Comparison of ENCODE assay signal across 13 mouse cellular contexts in the genomic region with DNA sequence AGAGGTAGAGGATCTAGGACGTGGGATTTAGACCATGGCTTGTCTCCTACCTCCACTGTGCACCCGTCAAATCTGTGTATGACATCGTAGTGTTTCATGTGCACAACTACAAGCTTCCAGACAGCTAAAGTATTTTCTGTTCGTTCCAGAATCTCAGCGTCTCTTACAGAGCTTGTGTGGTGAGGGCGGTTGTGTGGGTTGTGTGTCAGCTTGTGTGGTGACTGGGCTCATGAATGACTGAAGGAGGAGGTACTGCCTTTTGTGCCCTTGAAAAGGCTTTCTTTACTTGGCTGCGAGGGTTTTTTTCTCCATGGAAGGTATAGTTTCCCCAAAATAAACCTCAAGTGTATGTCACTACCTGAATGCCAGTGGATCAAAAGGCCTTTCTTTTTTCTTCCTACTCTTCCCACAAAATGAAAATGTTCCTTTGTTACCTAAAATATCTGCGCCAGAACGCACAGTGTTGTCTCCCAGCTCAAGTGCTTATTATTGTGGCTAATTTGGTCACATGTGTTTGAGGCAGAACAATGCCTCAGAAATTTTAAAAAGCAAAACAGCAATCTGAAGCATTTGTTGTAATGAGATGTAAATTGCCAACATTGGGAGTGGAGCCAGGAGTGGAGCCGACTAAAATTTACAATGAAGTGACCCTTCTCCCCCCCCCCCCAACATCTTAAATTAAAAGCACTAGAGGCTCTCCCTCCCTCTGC. TPM values are rescaled to one million over a fixed set of nuclear protein-coding genes. Genes with fewer than 3 reads are reported as not detected.
DNase-seq lines count a peak whose midpoint lies in the region; ATAC-seq and TF ChIP-seq lines count a peak whose summit lies in the region.
"Had no signal": no experiment of that assay in that cellular context is flagged by ENCODE, and none has a peak within 500 bp of the region (broad histone marks: within the 10 kb centered on the region; RNA-seq: fewer than 3 reads in every experiment).

No protein-coding gene starts in this region.

- peaks cover 31% of the 10 kb centered on the region for H3K4me1 ChIP-seq in heart, embryonic 16.5 days (ENCODE audit: control insufficient read depth, insufficient read depth, low read length)
- peaks cover 39% of the 10 kb centered on the region for H3K4me1 ChIP-seq in embryonic facial prominence, embryonic 13.5 days
- H3K4me1 ChIP-seq in forebrain, postnatal 0 days (ENCODE audit: insufficient read depth), result peaks cover 13% of the 10 kb centered on the region; the same call in 1 of the 2 replicates
- peaks cover 32% of the 10 kb centered on the region for H3K4me1 ChIP-seq in midbrain, embryonic 14.5 days (ENCODE audit: control insufficient read depth, insufficient read depth, low read length)
- H3K4me1 ChIP-seq in intestine, postnatal 0 days (replicated peaks; ENCODE audit: control insufficient read depth, insufficient read depth, low read length), result no peaks in the 10 kb centered on the region

- ATAC-seq in heart, embryonic 16.5 days (replicated peaks; ENCODE audit: extremely low read depth, insufficient read depth, low FRiP score), result no peak
- no peak for ATAC-seq in embryonic facial prominence, embryonic 13.5 days (ENCODE audit: insufficient number of reproducible peaks, insufficient read depth, low FRiP score, low TSS enrichment, low read depth)
- peak; percentile 72 for ATAC-seq in forebrain, postnatal 0 days
- ATAC-seq in midbrain, embryonic 14.5 days (ENCODE audit: low FRiP score, low TSS enrichment), result peak; percentile 65
- ATAC-seq in intestine, postnatal 0 days, result no peak
- ATAC-seq: liver, postnatal 0 days had no signal

- 62% methylated on average over 10 of the region's 10 CpGs for WGBS in heart, embryonic 16.5 days
- WGBS in embryonic facial prominence, embryonic 13.5 days, result 63% methylated on average over 10 of the region's 10 CpGs
- WGBS in forebrain, postnatal 0 days, result 5% methylated on average over 10 of the region's 10 CpGs
- 28% methylated on average over 10 of the region's 10 CpGs for WGBS in midbrain, embryonic 14.5 days
- 85% methylated on average over 10 of the region's 10 CpGs for WGBS in intestine, postnatal 0 days

- peak overlapping the region; percentile 43; the same call in 1 of the 2 replicates for H3K27ac ChIP-seq in heart, embryonic 16.5 days (ENCODE audit: low read length)
- H3K27ac ChIP-seq in embryonic facial prominence, embryonic 13.5 days, result peak overlapping the region; percentile 44; the same call in 1 of the 2 replicates
- peak overlapping the region; percentile 69 for H3K27ac ChIP-seq in forebrain, postnatal 0 days (ENCODE audit: low read depth, low read length)
- H3K27ac ChIP-seq in midbrain, embryonic 14.5 days (replicated peaks; ENCODE audit: low read depth, low read length), result peak overlapping the region; percentile 72
- H3K27ac ChIP-seq in intestine, postnatal 0 days (ENCODE audit: low read depth, low read length), result no peak overlapping the region

- DNase-seq in heart, postnatal 4 days, result no peak
- peak; percentile 61 for DNase-seq in forebrain, postnatal 0 days
- peak; percentile 73 for DNase-seq in midbrain, embryonic 14.5 days
- no peak for DNase-seq in cerebellum, adult 8-10 months
- no peak for DNase-seq in lung, postnatal 10 days
- DNase-seq: adrenal gland, postnatal 25 days; heart, adult 18-20 months; liver, postnatal 0 days; thymus, postnatal 4 days had no signal

- no peaks in the 10 kb centered on the region for H3K36me3 ChIP-seq in heart, embryonic 16.5 days (ENCODE audit: control insufficient read depth, insufficient read depth)
- peaks cover 47% of the 10 kb centered on the region for H3K36me3 ChIP-seq in embryonic facial prominence, embryonic 13.5 days
- peaks cover 2% of the 10 kb centered on the region; the same call in 1 of the 2 replicates for H3K36me3 ChIP-seq in forebrain, postnatal 0 days (ENCODE audit: insufficient read depth)
- H3K36me3 ChIP-seq in midbrain, embryonic 14.5 days (ENCODE audit: control insufficient read depth, insufficient read depth, low read length), result peaks cover 32% of the 10 kb centered on the region
- H3K36me3 ChIP-seq in intestine, postnatal 0 days (ENCODE audit: control insufficient read depth, insufficient read depth), result peaks cover 5% of the 10 kb centered on the region; the same call in 1 of the 2 replicates

- H3K4me3 ChIP-seq in heart, embryonic 16.5 days (ENCODE audit: low read length), result no peak overlapping the region
- H3K4me3 ChIP-seq in embryonic facial prominence, embryonic 13.5 days, result no peak overlapping the region
- H3K4me3 ChIP-seq in forebrain, postnatal 0 days (ENCODE audit: low read depth, low read length), result no peak overlapping the region
- H3K4me3 ChIP-seq in midbrain, embryonic 14.5 days (replicated peaks; ENCODE audit: low read depth, low read length), result no peak overlapping the region
- H3K4me3 ChIP-seq in intestine, postnatal 0 days (ENCODE audit: low read depth, low read length), result no peak overlapping the region

- no peak overlapping the region for H3K9ac ChIP-seq in heart, embryonic 16.5 days (ENCODE audit: low read length)
- H3K9ac ChIP-seq in embryonic facial prominence, embryonic 13.5 days, result no peak overlapping the region
- 0 out of 2 replicates have a peak overlapping the region, but pooled peaks have one; percentile 10 for H3K9ac ChIP-seq in forebrain, postnatal 0 days
- H3K9ac ChIP-seq in midbrain, embryonic 14.5 days (replicated peaks; ENCODE audit: low read length), result no peak overlapping the region
- H3K9ac ChIP-seq in intestine, postnatal 0 days (ENCODE audit: low read depth, low read length), result no peak overlapping the region
- H3K9ac ChIP-seq: liver, postnatal 0 days had no signal

- TF ChIP-seq CTCF in forebrain, postnatal 0 days (IDR thresholded peaks at IDR 0.05; ENCODE audit: low read depth), result no peak
- no peak for TF ChIP-seq CTCF in intestine, postnatal 0 days (IDR thresholded peaks at IDR 0.05; ENCODE audit: low read depth)

- no peaks in the 10 kb centered on the region for H3K9me3 ChIP-seq in heart, embryonic 16.5 days (replicated peaks; ENCODE audit: control insufficient read depth, low read length)
- no peaks in the 10 kb centered on the region for H3K9me3 ChIP-seq in embryonic facial prominence, embryonic 13.5 days
- no peaks in the 10 kb centered on the region for H3K9me3 ChIP-seq in forebrain, postnatal 0 days (ENCODE audit: low read length)
- no peaks in the 10 kb centered on the region for H3K9me3 ChIP-seq in midbrain, embryonic 14.5 days (ENCODE audit: control insufficient read depth, low read length)
- H3K9me3 ChIP-seq in intestine, postnatal 0 days (ENCODE audit: control insufficient read depth), result no peaks in the 10 kb centered on the region

- no peak overlapping the region for H3K4me2 ChIP-seq in heart, embryonic 16.5 days (ENCODE audit: low read depth, low read length)
- no peak overlapping the region for H3K4me2 ChIP-seq in embryonic facial prominence, embryonic 13.5 days
- no peak overlapping the region; the same call in 1 of the 2 replicates for H3K4me2 ChIP-seq in forebrain, postnatal 0 days (ENCODE audit: low read depth)
- no peak overlapping the region for H3K4me2 ChIP-seq in midbrain, embryonic 14.5 days (ENCODE audit: low read length)
- H3K4me2 ChIP-seq in intestine, postnatal 0 days (replicated peaks; ENCODE audit: low read depth), result no peak overlapping the region

- no peaks in the 10 kb centered on the region for H3K27me3 ChIP-seq in heart, embryonic 16.5 days (ENCODE audit: control insufficient read depth, insufficient read depth, low read length)
- no peaks in the 10 kb centered on the region for H3K27me3 ChIP-seq in embryonic facial prominence, embryonic 13.5 days
- no peaks in the 10 kb centered on the region; the same call in 1 of the 2 replicates for H3K27me3 ChIP-seq in forebrain, postnatal 0 days (ENCODE audit: insufficient read depth, low read length)
- no peaks in the 10 kb centered on the region for H3K27me3 ChIP-seq in midbrain, embryonic 14.5 days (ENCODE audit: control insufficient read depth, insufficient read depth, low read length)
- H3K27me3 ChIP-seq in intestine, postnatal 0 days (replicated peaks; ENCODE audit: control insufficient read depth, insufficient read depth, low read length), result no peaks in the 10 kb centered on the region

RNA-seq across cellular contexts. Expression of a gene that starts 29.3 kb away (rescaled TPM):
- polyA plus RNA-seq in heart, embryonic 16.5 days (2015; fragmentation: Nextera tagmentation; extraction: Ambion mirVana), result 18.0 and 18.1 TPM in 2 replicates
- 10 to 100 TPM; 10.0 to 13.1 TPM for total RNA-seq in heart, postnatal 4 days (2021)
- polyA plus RNA-seq in embryonic facial prominence, embryonic 13.5 days (2015; fragmentation: Nextera tagmentation; extraction: Ambion mirVana), result 143 and 145 TPM in 2 replicates
- total RNA-seq in forebrain, postnatal 0 days (2014; rRNA removed), result 50.2 and 51.1 TPM in 2 replicates
- polyA plus RNA-seq in forebrain, postnatal 0 days (2015; fragmentation: Nextera tagmentation; extraction: Ambion mirVana), result 65.2 and 74.7 TPM in 2 replicates
- 86.3 and 88.8 TPM in 2 replicates for polyA plus RNA-seq in midbrain, embryonic 14.5 days (2014; fragmentation: Nextera tagmentation; extraction: Ambion mirVana)
- 26.7 and 28.0 TPM in 2 replicates for polyA plus RNA-seq in intestine, postnatal 0 days (2015; fragmentation: Nextera tagmentation; extraction: Ambion mirVana)
- total RNA-seq: megakaryocyte, adult 5-6 weeks had no signal

Comparison
In these comparisons a context has a peak if more than half of its experiments do, and no peak if none do; other contexts are left out.
1. ATAC-seq: peak in forebrain, postnatal 0 days (single experiment) and midbrain, embryonic 14.5 days (single experiment); none in heart, embryonic 16.5 days (single experiment), embryonic facial prominence, embryonic 13.5 days (single experiment) and intestine, postnatal 0 days (single experiment).
2. DNase-seq: peak in forebrain, postnatal 0 days (single experiment) and midbrain, embryonic 14.5 days (single experiment); none in heart, postnatal 4 days (single experiment), cerebellum, adult 8-10 months (single experiment) and lung, postnatal 10 days (single experiment).